Comparison of ENCODE assay signal across 8 mouse cellular contexts in genomic region chr7:118116787-118117538, GRCm38 (mm10). TPM values are rescaled to one million over a fixed set of nuclear protein-coding genes. Genes with fewer than 3 reads are reported as not detected.
A peak's percentile ranks its signal among the peaks of the same experiment; 100 is the strongest.
DNase-seq lines count a peak whose midpoint lies in the region; ATAC-seq and TF ChIP-seq lines count a peak whose summit lies in the region.

No protein-coding gene starts in this region.

- 21% methylated on average over 8 of the region's 8 CpGs for WGBS in heart, embryonic 11.5 days (ENCODE audit: insufficient replicate concordance)
- 17% methylated on average over 8 of the region's 8 CpGs for WGBS in hindbrain, embryonic 12.5 days
- WGBS in midbrain, embryonic 11.5 days = 21% methylated on average over 8 of the region's 8 CpGs

- H3K4me3 ChIP-seq in heart, embryonic 11.5 days (ENCODE audit: low read depth, low read length) = peak overlapping the region; percentile 97
- H3K4me3 ChIP-seq in ES-E14 (ENCODE audit: insufficient read depth in 1 of 2, low read depth in 1 of 2, low read length in 2 of 2, poor library complexity in 1 of 2, severe bottlenecking in 1 of 2) = peak overlapping the region in 1 of 2 experiments; percentile 79; a peak in 1 of 4 replicates
- H3K4me3 ChIP-seq in hindbrain, embryonic 12.5 days = peak overlapping the region; percentile 75; the same call in 1 of the 2 replicates
- no peak overlapping the region for H3K4me3 ChIP-seq in midbrain, embryonic 11.5 days (ENCODE audit: low read depth, low read length)

- H3K27me3 ChIP-seq in heart, embryonic 11.5 days (ENCODE audit: control insufficient read depth, insufficient read depth, low read length) = no peaks in the 10 kb centered on the region
- no peaks in the 10 kb centered on the region for H3K27me3 ChIP-seq in hindbrain, embryonic 12.5 days
- no peaks in the 10 kb centered on the region for H3K27me3 ChIP-seq in midbrain, embryonic 11.5 days (ENCODE audit: control insufficient read depth, insufficient read depth, low read length)

- no peak for ATAC-seq in heart, embryonic 11.5 days (replicated peaks; ENCODE audit: insufficient number of reproducible peaks, low FRiP score, low TSS enrichment)
- no peak; the same call in 1 of the 2 replicates for ATAC-seq in hindbrain, embryonic 12.5 days (ENCODE audit: low FRiP score)
- peak; percentile 11 for ATAC-seq in midbrain, embryonic 11.5 days (ENCODE audit: low FRiP score)

- intact Hi-C loops in heart, postnatal 14 days (cut with DNase I) = no loop called here
- intact Hi-C loops in left cerebral cortex, postnatal 25 days (cut with DNase I) = no loop called here

- no peak for DNase-seq in heart, postnatal 14 days
- DNase-seq in ES-E14 (ENCODE audit: low read depth, low spot score) = no peak
- DNase-seq in midbrain, embryonic 11.5 days (ENCODE audit: low spot score, missing footprints) = no peak
- no peak for DNase-seq in gastrocnemius, postnatal 25 days
- no peak for DNase-seq in left cerebral cortex, postnatal 25 days (ENCODE audit: low spot score in 2 of 2)
- no peak for DNase-seq in left cerebral cortex, adult 9 months (ENCODE audit: low spot score in 2 of 2)

- H3K36me3 ChIP-seq in heart, embryonic 11.5 days (ENCODE audit: control insufficient read depth, insufficient read depth, low read length) = peaks cover 36% of the 10 kb centered on the region
- peaks cover 57% of the 10 kb centered on the region for H3K36me3 ChIP-seq in ES-E14 (ENCODE audit: control insufficient read depth, insufficient read depth, low read length, poor library complexity, severe bottlenecking)
- H3K36me3 ChIP-seq in hindbrain, embryonic 12.5 days = peaks cover 59% of the 10 kb centered on the region
- peaks cover 23% of the 10 kb centered on the region for H3K36me3 ChIP-seq in midbrain, embryonic 11.5 days (ENCODE audit: control insufficient read depth, insufficient read depth, low read length)

- H3K27ac ChIP-seq in heart, embryonic 11.5 days (ENCODE audit: low read depth, low read length) = no peak overlapping the region
- peak overlapping the region; percentile 26; the same call in 1 of the 2 replicates for H3K27ac ChIP-seq in ES-E14 (ENCODE audit: insufficient read depth, low read depth, low read length, poor library complexity, severe bottlenecking)
- H3K27ac ChIP-seq in hindbrain, embryonic 12.5 days = peak overlapping the region; percentile 25; the same call in 1 of the 2 replicates
- H3K27ac ChIP-seq in midbrain, embryonic 11.5 days (ENCODE audit: low read depth, low read length) = no peak overlapping the region; the same call in 1 of the 2 replicates

- H3K4me1 ChIP-seq in heart, embryonic 11.5 days (ENCODE audit: control insufficient read depth, insufficient read depth, low read length) = peaks cover 20% of the 10 kb centered on the region
- H3K4me1 ChIP-seq in ES-E14 (ENCODE audit: control insufficient read depth in 2 of 2, insufficient read depth in 2 of 2, low read length in 2 of 2, poor library complexity in 1 of 2) = peaks cover 3% of the 10 kb centered on the region in 2 experiments; a peak in 2 of 4 replicates
- H3K4me1 ChIP-seq in hindbrain, embryonic 12.5 days = peaks cover 39% of the 10 kb centered on the region
- H3K4me1 ChIP-seq in midbrain, embryonic 11.5 days (ENCODE audit: control insufficient read depth, insufficient read depth, low read length) = peaks cover 11% of the 10 kb centered on the region

- peak overlapping the region; percentile 96 for H3K4me2 ChIP-seq in heart, embryonic 11.5 days
- peak overlapping the region; percentile 54 for H3K4me2 ChIP-seq in hindbrain, embryonic 12.5 days (replicated peaks)
- H3K4me2 ChIP-seq in midbrain, embryonic 11.5 days = peak overlapping the region; percentile 41; the same call in 1 of the 2 replicates

- peak overlapping the region; percentile 77; the same call in 1 of the 2 replicates for H3K9ac ChIP-seq in heart, embryonic 11.5 days (ENCODE audit: low read depth, low read length)
- H3K9ac ChIP-seq in ES-E14 (ENCODE audit: insufficient read depth, low read depth, low read length, poor library complexity, severe bottlenecking) = peak overlapping the region; percentile 91; the same call in 1 of the 2 replicates
- H3K9ac ChIP-seq in hindbrain, embryonic 12.5 days = peak overlapping the region; percentile 57; the same call in 1 of the 2 replicates
- peak overlapping the region; percentile 31; the same call in 1 of the 2 replicates for H3K9ac ChIP-seq in midbrain, embryonic 11.5 days (ENCODE audit: low read length)

- in situ Hi-C loops in ES-E14 (cut with MboI; ENCODE audit: low sequenced_read_pairs in 2 of 2, unreplicated experiment in 2 of 2) = no loop called here

- no peaks in the 10 kb centered on the region for H3K9me3 ChIP-seq in heart, embryonic 11.5 days (replicated peaks; ENCODE audit: control insufficient read depth, low read length)
- H3K9me3 ChIP-seq in ES-E14 (ENCODE audit: control insufficient read depth, insufficient read depth, low read depth, low read length) = no peaks in the 10 kb centered on the region
- no peaks in the 10 kb centered on the region for H3K9me3 ChIP-seq in hindbrain, embryonic 12.5 days (replicated peaks)
- no peaks in the 10 kb centered on the region for H3K9me3 ChIP-seq in midbrain, embryonic 11.5 days (ENCODE audit: control insufficient read depth, low read length)

TF ChIP-seq in ES-E14, 5 proteins besides CTCF, POLR2A, EP300 and RAD21:
- TF ChIP-seq HCFC1 (IDR thresholded peaks at IDR 0.05; ENCODE audit: borderline replicate concordance, insufficient read depth, low read length) (no peak), MAFK (IDR thresholded peaks at IDR 0.05; ENCODE audit: insufficient read depth, low read depth, low read length) (no peak), ZC3H11A (IDR thresholded peaks at IDR 0.05; ENCODE audit: borderline replicate concordance, low read depth, low read length) (no peak), ZNF384 (IDR thresholded peaks at IDR 0.05; ENCODE audit: low read depth, low read length) (peak; percentile 43; the same call in 1 of the 2 replicates), CHD2 (IDR thresholded peaks at IDR 0.05; ENCODE audit: low read depth, low read length) (no peak)

RNA-seq across cellular contexts. Expression of gene Rps15a, which starts 1.0 kb away (rescaled TPM):
- polyA plus RNA-seq in heart, embryonic 11.5 days (2014; fragmentation: Nextera tagmentation; extraction: Ambion mirVana) = 525 and 565 TPM in 2 replicates
- total RNA-seq in heart, postnatal 14 days (2021) = 100 to 1,000 TPM; 511 to 608 TPM
- 1,964 and 2,152 TPM in 2 replicates for total RNA-seq in ES-E14 (2012; rRNA removed)
- polyA plus RNA-seq in hindbrain, embryonic 12.5 days (2016; fragmentation: Nextera tagmentation; extraction: Ambion mirVana) = 399 and 511 TPM in 2 replicates
- 586 and 691 TPM in 2 replicates for polyA plus RNA-seq in midbrain, embryonic 11.5 days (2014; fragmentation: Nextera tagmentation; extraction: Ambion mirVana)
- 100 to 1,000 TPM; 401 to 432 TPM for total RNA-seq in gastrocnemius, postnatal 25 days (2021)
- total RNA-seq in left cerebral cortex, postnatal 25 days (2021) = 100 to 1,000 TPM; 339 to 353 TPM

RNA-seq across cellular contexts. Expression of gene Arl6ip1, which starts 12.5 kb away (rescaled TPM):
- 259 and 310 TPM in 2 replicates for polyA plus RNA-seq in heart, embryonic 11.5 days (2014; fragmentation: Nextera tagmentation; extraction: Ambion mirVana)
- 10 to 100 TPM; 38.1 to 42.3 TPM for total RNA-seq in heart, postnatal 14 days (2021)
- total RNA-seq in ES-E14 (2012; rRNA removed) = 609 and 926 TPM in 2 replicates
- polyA plus RNA-seq in hindbrain, embryonic 12.5 days (2016; fragmentation: Nextera tagmentation; extraction: Ambion mirVana) = 478 and 481 TPM in 2 replicates
- 494 and 501 TPM in 2 replicates for polyA plus RNA-seq in midbrain, embryonic 11.5 days (2014; fragmentation: Nextera tagmentation; extraction: Ambion mirVana)
- 10 to 100 TPM in 1 of 2 experiments, 1 to 10 TPM in 1; 7.8 to 12.2 TPM for total RNA-seq in gastrocnemius, postnatal 25 days (2021)
- total RNA-seq in left cerebral cortex, postnatal 25 days (2021) = 100 to 1,000 TPM; 254 to 273 TPM

Comparison
In these comparisons a context has a peak if more than half of its experiments do, and no peak if none do; other contexts are left out.
1. H3K27ac ChIP-seq: peak in ES-E14 (single experiment) and hindbrain, embryonic 12.5 days (single experiment); none in heart, embryonic 11.5 days (single experiment) and midbrain, embryonic 11.5 days (single experiment).
2. H3K4me2 ChIP-seq: peak in every context shown above with its lines; median percentile 96 in heart, embryonic 11.5 days; 54 in hindbrain, embryonic 12.5 days; 41 in midbrain, embryonic 11.5 days.
3. H3K9ac ChIP-seq: peak in every context shown above with its lines; median percentile 91 in ES-E14; 77 in heart, embryonic 11.5 days; 57 in hindbrain, embryonic 12.5 days; 31 in midbrain, embryonic 11.5 days.
4. RNA of gene Arl6ip1, which starts 12.5 kb away (total RNA-seq): 609 to 926 TPM in ES-E14 and 254 to 273 TPM in left cerebral cortex, postnatal 25 days; 38.1 to 42.3 TPM in heart, postnatal 14 days and 7.8 to 12.2 TPM in gastrocnemius, postnatal 25 days; every median in the first group is over 4 times any median in the second.